Mouse (Mus musculus) heart, embryonic 15.5 days (tissue): Measurements from ENCODE around the gene Ndrg3. TPM values are rescaled to one million over a fixed set of nuclear protein-coding genes. Genes with fewer than 3 reads are reported as not detected.

Source experiments
- ATAC-seq: fragments of 200-750 bp; cut with Nextera tagmentation; replicated peaks from 2 replicates; pipeline ENCODE4 v1.8.0; 2017; ENCODE audit warnings: low read depth, moderate TSS enrichment; ENCODE audit not compliant: insufficient number of reproducible peaks, insufficient read depth, low FRiP score
- H3K27ac ChIP-seq: fragments of 300-500 bp; sonication (generic); 2 replicates; pipeline ENCODE4 v1.5.1; 2015; ENCODE audit warnings: mild to moderate bottlenecking, inconsistent platforms
- H3K27me3 ChIP-seq: fragments of 300-500 bp; sonication (generic); 2 replicates; pipeline ENCODE4 v1.6.1; 2015; ENCODE audit warnings: inconsistent platforms
- H3K36me3 ChIP-seq: fragments of 300-500 bp; sonication (generic); 2 replicates; pipeline ENCODE4 v1.6.1; 2015; ENCODE audit warnings: mild to moderate bottlenecking, inconsistent platforms
- H3K4me1 ChIP-seq: fragments of 300-500 bp; sonication (generic); replicated peaks from 2 replicates; pipeline ENCODE4 v1.6.1; 2015; ENCODE audit warnings: inconsistent platforms
- H3K4me2 ChIP-seq: fragments of 300-500 bp; sonication (generic); 2 replicates; pipeline ENCODE4 v1.6.1; 2015; ENCODE audit warnings: inconsistent platforms, mild to moderate bottlenecking, moderate library complexity
- H3K4me3 ChIP-seq: fragments of 300-500 bp; sonication (generic); 2 replicates; pipeline ENCODE4 v1.5.1; 2015; ENCODE audit warnings: mild to moderate bottlenecking, inconsistent platforms
- H3K9ac ChIP-seq: fragments of 300-500 bp; sonication (generic); 2 replicates; pipeline ENCODE4 v1.6.1; 2015; ENCODE audit warnings: mild to moderate bottlenecking, inconsistent platforms
- H3K9me3 ChIP-seq: fragments of 300-500 bp; sonication (generic); replicated peaks from 2 replicates; pipeline ENCODE4 v1.6.1; 2016; ENCODE audit warnings: inconsistent platforms
- WGBS: fragments of 180-500 bp; shearing (Covaris S2); methylation state at CpG from one replicate; pipeline ENCODE4 v1.1.7; 2015; ENCODE audit warnings: mixed read lengths; 5-methylcytosine and 5-hydroxymethylcytosine counted together
- polyA plus RNA-seq: library from polyadenylated mRNA; unstranded; fragments of >200 nt; fragmentation: Nextera tagmentation; extraction: Ambion mirVana; gene quantifications from 2 replicates; pipeline ENCODE4 v1.2.1, GENCODE M21; 2015

Ndrg3 gene
- polyA plus RNA-seq, 1 experiment from 2014 or later: 28.6 TPM

- peaks cover 59% of the 10 kb centered on the region for H3K36me3 ChIP-seq
- H3K9ac ChIP-seq: no peak overlapping the region
- no peaks in the 10 kb centered on the region for H3K4me1 ChIP-seq
- H3K9me3 ChIP-seq: no peaks in the 10 kb centered on the region
- no peak for ATAC-seq
- no peaks in the 10 kb centered on the region for H3K27me3 ChIP-seq
- no peak overlapping the region for H3K4me3 ChIP-seq
- 65% methylated on average over 6 of the region's 6 CpGs for WGBS
- H3K4me2 ChIP-seq: no peak overlapping the region
- no peak overlapping the region for H3K27ac ChIP-seq
Observed at GRCm38 (mm10) chr2:156996576-156996975, 4.7 kb upstream of the Ndrg3 start.

DNA sequence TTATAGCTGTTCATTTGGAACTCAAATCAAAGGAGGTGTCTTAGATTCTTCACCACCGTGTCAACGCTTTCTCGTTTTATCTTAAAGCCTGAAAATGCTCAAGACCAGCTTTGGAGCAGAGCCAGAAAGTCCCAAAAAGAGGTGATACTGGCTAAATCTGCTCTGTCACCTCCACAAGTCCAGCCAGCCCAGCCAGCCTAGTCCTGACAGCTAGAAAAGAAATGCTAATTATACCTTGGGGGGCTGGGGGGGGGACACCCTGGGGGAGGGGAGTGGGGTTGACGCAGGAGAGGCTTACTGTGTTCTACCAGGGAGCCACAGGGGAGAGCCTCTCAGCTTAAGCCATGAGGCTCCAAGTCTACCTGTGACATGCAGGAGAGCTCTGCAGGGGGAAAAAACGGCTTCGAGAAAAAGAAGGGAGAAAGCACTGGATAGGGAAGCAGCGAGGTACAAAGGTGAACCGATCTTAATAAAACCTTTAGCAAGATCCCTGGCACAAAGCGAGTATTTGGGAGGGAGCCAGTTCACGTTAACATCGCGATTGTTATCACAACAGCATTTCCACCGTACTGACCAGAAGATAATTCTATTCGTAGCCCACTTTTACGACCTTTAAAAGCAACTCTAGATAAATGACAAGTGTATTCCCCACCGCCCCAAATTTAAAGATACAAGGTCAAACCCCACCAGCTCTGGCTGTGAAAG is 977 bp downstream of the Ndrg3 start:
- 6% methylated on average over 16 of the region's 16 CpGs for WGBS
- Histone ChIP-seq H3K36me3 (peaks cover 11% of the 10 kb centered on the region; the same call in 1 of the 2 replicates), H3K9ac (peak overlapping the region; percentile 85), H3K4me2 (peak overlapping the region; percentile 72), H3K27me3 (no peaks in the 10 kb centered on the region), H3K4me1 (peaks cover 20% of the 10 kb centered on the region), H3K27ac (peak overlapping the region; percentile 74), H3K4me3 (peak overlapping the region; percentile 79), H3K9me3 (no peaks in the 10 kb centered on the region)
- ATAC-seq: no peak

GRCm38 (mm10) chr2:156987316-156987715 is 4.5 kb downstream of the Ndrg3 start:
- H3K27ac ChIP-seq: no peak overlapping the region
- WGBS: 47% methylated on average over 3 of the region's 3 CpGs
- H3K4me1 ChIP-seq: peaks cover 28% of the 10 kb centered on the region
- ATAC-seq: no peak
- no peak overlapping the region for H3K9ac ChIP-seq
- no peak overlapping the region for H3K4me3 ChIP-seq
- no peak overlapping the region for H3K4me2 ChIP-seq
- H3K9me3 ChIP-seq: no peaks in the 10 kb centered on the region
- no peaks in the 10 kb centered on the region for H3K27me3 ChIP-seq
- no peaks in the 10 kb centered on the region for H3K36me3 ChIP-seq

DNA sequence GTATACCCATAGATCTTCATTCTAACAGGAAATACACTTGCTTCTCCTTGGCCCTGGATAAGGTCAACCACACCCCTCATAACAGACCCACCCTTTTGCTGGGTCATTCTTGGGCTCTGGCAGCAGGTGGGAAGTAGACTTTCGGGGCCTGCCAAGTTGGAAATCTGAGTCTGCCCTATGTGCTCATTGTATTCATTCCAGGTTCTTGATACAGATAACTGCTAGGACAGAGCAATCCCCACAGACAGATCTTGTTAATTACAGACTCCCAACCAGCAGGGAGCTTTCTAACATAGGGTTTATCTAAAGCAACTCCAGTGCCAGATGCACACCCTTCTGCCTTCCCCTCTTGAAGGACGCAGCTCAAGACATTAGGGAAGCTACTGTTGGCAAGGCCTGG is 9.0 kb downstream of the Ndrg3 start:
- no peak overlapping the region for H3K4me3 ChIP-seq
- peaks cover 13% of the 10 kb centered on the region for H3K4me1 ChIP-seq
- 0 out of 2 replicates have a peak, but pooled peaks have one; percentile 43 for ATAC-seq
- H3K36me3 ChIP-seq: no peaks in the 10 kb centered on the region
- no peaks in the 10 kb centered on the region for H3K27me3 ChIP-seq
- peak overlapping the region; percentile 73 for H3K27ac ChIP-seq
- no peak overlapping the region for H3K9ac ChIP-seq
- no peak overlapping the region for H3K4me2 ChIP-seq
- no peaks in the 10 kb centered on the region for H3K9me3 ChIP-seq
- 27% methylated on average over 2 of the region's 2 CpGs for WGBS

GRCm38 (mm10) chr2:156981291-156981690 is 10.6 kb downstream of the Ndrg3 start:
- no peaks in the 10 kb centered on the region for H3K27me3 ChIP-seq
- H3K9me3 ChIP-seq: no peaks in the 10 kb centered on the region
- H3K9ac ChIP-seq: no peak overlapping the region
- H3K4me3 ChIP-seq: no peak overlapping the region
- H3K27ac ChIP-seq: no peak overlapping the region
- no peaks in the 10 kb centered on the region for H3K36me3 ChIP-seq
- ATAC-seq: no peak
- no peak overlapping the region for H3K4me2 ChIP-seq
- H3K4me1 ChIP-seq: peaks cover 12% of the 10 kb centered on the region
- WGBS: 82% methylated on average over 4 of the region's 4 CpGs

- Histone ChIP-seq H3K9me3 (no peaks in the 10 kb centered on the region), H3K4me3 (no peak overlapping the region), H3K36me3 (no peaks in the 10 kb centered on the region), H3K27me3 (no peaks in the 10 kb centered on the region), H3K9ac (no peak overlapping the region), H3K4me2 (no peak overlapping the region), H3K4me1 (peaks cover 21% of the 10 kb centered on the region), H3K27ac (no peak overlapping the region)
- no peak for ATAC-seq
- 68% methylated on average over 2 of the region's 2 CpGs for WGBS
Observed at GRCm38 (mm10) chr2:156980059-156980458, 11.8 kb downstream of the Ndrg3 start.

DNA sequence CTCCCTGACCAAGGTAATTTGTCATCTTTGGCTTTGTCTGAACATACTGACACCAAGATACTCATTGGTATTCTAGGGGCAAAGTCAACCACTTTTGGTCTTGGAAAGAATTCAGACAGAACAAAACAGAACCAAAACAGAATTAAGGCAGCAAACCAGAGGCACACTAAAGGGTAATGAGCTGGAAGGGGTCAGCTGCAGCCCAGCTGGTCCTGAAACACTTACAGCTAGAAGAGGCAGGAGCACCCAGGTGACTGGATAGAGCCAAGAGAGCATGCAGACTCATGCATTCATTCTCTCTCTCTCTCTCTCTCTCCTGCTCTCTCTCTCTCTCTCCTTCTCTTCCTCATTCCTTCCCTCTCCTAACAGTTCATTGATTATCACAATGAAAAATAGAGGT is 15.1 kb downstream of the Ndrg3 start:
- no peaks in the 10 kb centered on the region for H3K9me3 ChIP-seq
- H3K4me1 ChIP-seq: peaks cover 32% of the 10 kb centered on the region
- ATAC-seq: no peak
- H3K27ac ChIP-seq: no peak overlapping the region
- H3K27me3 ChIP-seq: no peaks in the 10 kb centered on the region
- H3K4me3 ChIP-seq: no peak overlapping the region
- no peak overlapping the region for H3K4me2 ChIP-seq
- H3K36me3 ChIP-seq: no peaks in the 10 kb centered on the region
- no peak overlapping the region for H3K9ac ChIP-seq

DNA sequence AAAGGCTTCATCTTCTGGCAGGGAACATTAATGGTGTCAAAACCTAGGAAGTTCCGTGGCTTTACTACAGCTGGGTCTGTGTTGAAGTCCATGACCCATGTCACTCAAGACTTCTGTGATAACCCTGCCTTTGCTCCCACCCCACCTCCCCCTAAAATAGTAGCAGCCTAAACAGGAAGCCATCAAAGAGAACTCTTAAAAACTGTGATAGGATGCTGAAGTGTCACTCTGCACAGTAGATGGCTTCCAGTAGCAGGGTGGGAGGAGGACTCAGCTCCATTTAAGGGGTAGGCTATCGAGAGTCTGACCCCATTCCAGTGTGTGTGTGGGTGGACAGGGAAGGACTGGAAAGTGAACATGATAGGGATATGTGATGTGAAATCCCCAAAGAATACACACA is 16.9 kb downstream of the Ndrg3 start:
- peak; percentile 82 for ATAC-seq
- Histone ChIP-seq H3K4me2 (peak overlapping the region; percentile 49), H3K27ac (peak overlapping the region; percentile 86), H3K9me3 (no peaks in the 10 kb centered on the region), H3K36me3 (no peaks in the 10 kb centered on the region), H3K4me3 (no peak overlapping the region), H3K9ac (no peak overlapping the region), H3K27me3 (no peaks in the 10 kb centered on the region), H3K4me1 (peaks cover 36% of the 10 kb centered on the region)
- 13% methylated on average over 2 of the region's 2 CpGs for WGBS

DNA sequence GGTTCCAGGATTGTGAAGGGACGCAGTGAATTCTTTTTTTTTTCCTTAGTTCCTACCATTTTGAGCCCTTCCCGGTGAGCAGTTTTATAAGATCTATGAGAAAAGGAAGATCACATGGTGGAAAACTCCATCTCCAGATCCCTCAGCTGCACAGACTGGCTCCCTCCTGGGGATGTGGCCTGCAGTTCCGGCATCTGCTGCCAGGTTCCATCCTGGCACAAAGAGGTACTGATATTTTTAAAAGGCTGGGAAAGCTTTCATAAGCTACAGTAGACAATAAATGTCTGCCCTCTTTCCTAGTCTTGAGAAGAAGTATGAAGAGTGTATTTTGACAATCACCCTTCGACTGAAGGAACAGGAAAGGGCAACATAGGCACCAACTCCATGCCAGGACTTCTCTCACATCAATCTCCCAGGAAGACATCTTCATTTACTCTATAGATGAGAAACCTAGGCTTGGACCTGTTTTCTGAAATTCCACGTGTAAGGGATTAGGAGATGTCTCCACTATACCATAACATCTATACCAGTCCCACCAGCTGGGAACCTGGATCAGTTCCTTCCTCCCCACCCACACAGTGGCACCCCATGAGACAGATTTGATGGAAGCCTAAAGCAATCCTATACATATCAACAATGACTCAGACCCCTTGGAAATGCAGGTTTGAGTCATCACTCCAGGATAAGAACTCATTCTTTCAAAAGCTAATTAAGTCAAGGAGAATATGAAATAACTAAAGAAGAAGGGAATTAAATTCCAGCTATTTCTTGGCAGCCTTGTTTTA is 18.3 kb downstream of the Ndrg3 start:
- Histone ChIP-seq H3K4me3 (no peak overlapping the region), H3K4me1 (peaks cover 36% of the 10 kb centered on the region), H3K27ac (peak overlapping the region; percentile 86; the same call in 1 of the 2 replicates), H3K27me3 (no peaks in the 10 kb centered on the region), H3K9ac (no peak overlapping the region), H3K9me3 (no peaks in the 10 kb centered on the region), H3K36me3 (no peaks in the 10 kb centered on the region), H3K4me2 (no peak overlapping the region)
- WGBS: 79% methylated on average over 5 of the region's 5 CpGs
- no peak for ATAC-seq

DNA sequence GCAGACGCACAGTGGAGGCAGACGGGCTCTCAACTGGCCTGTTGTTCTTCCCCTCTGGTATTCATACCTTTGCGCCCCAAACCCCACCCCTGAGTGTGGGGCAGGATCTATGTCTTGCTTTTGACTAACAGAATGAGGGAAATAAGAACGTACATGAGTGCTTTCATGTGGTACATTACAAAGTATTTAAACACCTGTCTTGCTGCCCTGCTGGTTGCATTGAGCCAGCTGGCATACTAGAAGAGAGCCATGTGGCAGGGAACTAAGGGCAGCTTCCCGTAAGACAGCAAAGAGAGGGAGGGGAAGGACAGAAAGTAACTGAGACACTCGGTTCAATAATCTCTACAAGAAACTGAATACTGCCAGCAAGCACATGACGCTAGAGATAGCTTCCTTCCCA is 21.6 kb downstream of the Ndrg3 start:
- H3K4me2 ChIP-seq: no peak overlapping the region
- H3K4me1 ChIP-seq: peaks cover 26% of the 10 kb centered on the region
- H3K27ac ChIP-seq: no peak overlapping the region; the same call in 1 of the 2 replicates
- H3K9ac ChIP-seq: no peak overlapping the region
- no peaks in the 10 kb centered on the region for H3K36me3 ChIP-seq
- H3K4me3 ChIP-seq: no peak overlapping the region
- 64% methylated on average over 7 of the region's 7 CpGs for WGBS
- H3K9me3 ChIP-seq: no peaks in the 10 kb centered on the region
- ATAC-seq: no peak
- H3K27me3 ChIP-seq: no peaks in the 10 kb centered on the region

DNA sequence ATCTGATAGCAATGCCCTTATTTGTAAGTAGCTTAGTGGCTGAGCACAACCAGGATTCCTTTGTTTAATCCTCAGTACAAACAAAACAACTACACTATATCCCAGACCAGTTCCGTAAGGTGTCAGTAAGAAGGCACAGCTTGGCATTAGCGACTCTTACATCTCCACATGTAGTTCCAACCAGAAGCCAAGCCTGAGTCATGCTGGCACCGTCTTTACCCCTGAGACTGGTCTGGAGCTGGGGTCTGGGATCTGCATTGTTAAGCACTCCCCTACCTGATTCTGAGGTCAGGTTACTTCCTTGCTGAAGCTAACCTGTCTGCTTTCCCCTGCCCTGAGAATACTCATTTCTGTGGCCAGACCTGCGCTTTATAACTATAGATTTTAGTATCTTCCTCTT is 23.4 kb downstream of the Ndrg3 start:
- H3K27me3 ChIP-seq: no peaks in the 10 kb centered on the region
- H3K9ac ChIP-seq: no peak overlapping the region
- no peaks in the 10 kb centered on the region for H3K9me3 ChIP-seq
- no peak overlapping the region for H3K4me2 ChIP-seq
- ATAC-seq: no peak
- H3K36me3 ChIP-seq: no peaks in the 10 kb centered on the region
- H3K27ac ChIP-seq: no peak overlapping the region
- H3K4me1 ChIP-seq: peaks cover 8% of the 10 kb centered on the region; the same call in 1 of the 2 replicates
- WGBS: 78% methylated on average over 4 of the region's 4 CpGs
- no peak overlapping the region for H3K4me3 ChIP-seq
